Mouse (Mus musculus): ENCODE measurements around the gene Ank2.
A peak's percentile ranks its signal among the peaks of the same experiment; 100 is the strongest.
"Not testable (repeated sequence)": the region's sequence is repeated elsewhere in the genome, so short reads cannot be mapped to it uniquely, and the experiment has no call there.

Ank2 gene

DNA sequence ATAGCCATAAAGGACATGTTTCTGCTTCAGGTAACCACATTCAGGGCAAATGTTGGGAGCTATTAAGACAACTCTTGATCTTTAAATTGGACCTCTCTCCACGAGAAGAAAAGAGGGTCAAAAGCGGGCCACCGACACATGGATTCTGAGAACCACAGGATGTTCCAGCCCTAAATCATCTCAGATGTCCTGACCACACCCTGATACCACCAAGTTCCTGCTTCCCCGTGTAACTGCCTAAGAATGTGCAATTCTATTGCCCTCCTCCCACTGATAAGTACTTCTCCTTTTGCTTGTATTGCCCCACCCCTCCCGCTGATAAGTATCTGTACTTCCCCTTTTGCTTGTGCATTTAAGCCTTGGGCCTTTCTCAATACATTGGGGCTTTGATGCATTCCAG, 18.8 kb downstream of the Ank2 start:
- DNase-seq: not testable (repeated sequence)

DNA sequence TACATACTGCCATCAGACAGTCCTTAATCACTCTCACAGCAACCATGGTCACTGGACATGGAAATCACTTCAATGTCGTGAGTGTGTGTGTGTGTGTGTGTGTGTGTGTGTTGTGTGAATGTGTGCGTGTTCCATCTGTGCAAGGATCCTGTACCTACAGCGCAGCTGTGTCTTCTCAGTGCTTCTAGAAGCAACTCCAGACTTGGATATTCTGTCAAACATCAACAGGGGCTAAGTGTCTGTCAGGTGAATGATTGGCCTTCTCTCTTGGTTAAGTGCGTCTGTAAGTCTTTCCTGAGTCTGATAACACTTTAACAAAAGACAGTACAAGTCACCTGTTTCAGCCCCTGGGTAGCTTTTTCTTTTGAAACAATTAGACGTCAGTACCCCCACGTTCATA, 25.0 kb downstream of the Ank2 start:
- DNase-seq: no peak

DNA sequence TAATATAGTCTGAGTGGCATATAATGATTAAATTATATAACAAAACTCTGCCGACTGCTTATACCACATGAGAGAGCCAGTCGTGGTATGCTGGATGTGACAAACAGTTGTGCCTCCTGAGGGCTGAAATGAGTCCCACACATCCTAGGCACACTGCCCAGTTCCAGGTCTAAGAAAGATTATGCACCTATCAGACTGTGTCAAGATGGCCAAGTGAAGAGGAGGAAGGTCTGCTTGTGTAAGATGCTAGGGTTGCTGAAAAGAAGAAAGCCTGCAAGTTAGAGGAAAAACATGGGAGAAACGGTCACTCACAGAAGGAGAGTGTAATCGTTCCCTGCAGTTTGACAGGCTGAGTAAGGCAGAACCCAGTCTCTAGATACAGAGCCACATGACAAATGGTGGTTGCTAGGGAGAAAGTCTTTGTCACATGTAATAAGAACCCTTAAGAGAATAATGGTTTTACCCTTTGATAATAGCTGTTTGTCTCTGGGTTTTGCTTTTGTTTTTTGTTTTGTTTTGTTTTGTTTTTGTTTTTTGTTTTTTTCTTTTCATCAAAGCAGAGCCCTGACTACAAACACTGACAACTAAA, 29.9 kb downstream of the Ank2 start:
- no peak for DNase-seq

DNA sequence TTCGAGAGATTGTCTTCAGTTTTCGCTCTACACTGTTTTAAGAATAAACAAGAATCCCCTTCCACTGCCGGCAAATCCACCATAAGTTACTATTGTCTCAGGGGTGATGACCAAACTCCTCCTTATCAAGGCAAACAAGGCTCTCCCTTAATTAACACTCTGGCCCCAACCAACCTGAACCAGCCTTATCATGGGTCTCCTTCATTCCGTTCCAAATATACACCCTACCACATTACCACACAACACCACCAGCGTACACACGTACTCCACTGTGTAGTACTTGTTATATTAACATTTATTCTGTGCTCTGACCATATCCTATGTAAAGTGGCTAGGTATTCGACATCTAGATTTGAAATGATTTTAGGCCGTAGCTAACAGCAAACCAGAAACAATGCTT, 30.6 kb downstream of the Ank2 start:
- DNase-seq: no peak

DNA sequence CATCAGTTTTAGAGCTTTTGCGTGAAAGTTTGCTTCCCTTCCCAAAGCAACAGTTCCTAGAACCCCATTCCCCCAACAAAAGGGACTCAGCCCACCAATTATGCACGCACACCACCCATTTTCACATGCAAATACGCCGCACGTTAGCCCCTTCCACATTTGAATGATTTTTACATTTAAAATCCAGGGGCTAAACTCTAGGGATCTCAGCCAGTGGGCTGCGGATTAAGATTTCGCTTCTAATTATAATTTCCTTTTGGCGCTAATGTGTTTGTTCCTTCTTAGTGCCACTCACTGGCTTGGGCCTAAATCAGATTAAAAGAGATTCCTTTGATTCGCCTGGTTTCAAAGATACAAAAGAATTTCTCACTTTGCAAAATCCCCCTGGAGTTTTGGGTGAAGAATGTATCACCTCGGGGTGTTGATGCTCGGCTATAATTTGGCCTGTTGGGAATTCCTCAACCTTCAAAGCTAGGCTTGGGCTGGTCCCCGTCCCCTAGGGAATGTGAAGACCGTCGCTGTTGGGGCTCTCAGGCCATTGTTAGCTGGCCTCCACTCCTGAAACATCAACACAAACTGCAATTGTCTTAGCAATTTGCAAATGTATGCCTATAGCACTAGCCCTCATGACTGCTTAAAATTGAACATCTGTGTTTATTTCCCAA, 35.2 kb downstream of the Ank2 start:
- DNase-seq: no peak

DNA sequence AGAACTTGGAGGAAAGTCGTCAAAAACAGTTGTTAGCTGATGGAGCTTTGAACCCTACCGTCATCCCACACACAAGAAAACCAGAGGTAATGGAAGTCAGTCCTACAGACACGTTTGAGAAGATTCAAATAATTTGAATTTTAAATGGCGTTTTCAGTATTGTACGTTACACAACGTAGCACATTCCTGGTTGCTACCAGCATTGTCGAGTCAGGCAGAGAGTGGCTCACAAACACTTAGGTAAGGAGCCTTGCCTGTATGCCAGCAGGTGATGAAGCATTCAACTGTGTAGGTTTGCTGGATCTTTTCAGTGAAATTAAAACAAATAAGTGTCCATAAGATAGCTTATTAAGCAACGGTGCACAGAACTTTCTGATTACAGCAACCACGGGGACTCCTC, 36.0 kb downstream of the Ank2 start:
- DNase-seq: no peak

DNA sequence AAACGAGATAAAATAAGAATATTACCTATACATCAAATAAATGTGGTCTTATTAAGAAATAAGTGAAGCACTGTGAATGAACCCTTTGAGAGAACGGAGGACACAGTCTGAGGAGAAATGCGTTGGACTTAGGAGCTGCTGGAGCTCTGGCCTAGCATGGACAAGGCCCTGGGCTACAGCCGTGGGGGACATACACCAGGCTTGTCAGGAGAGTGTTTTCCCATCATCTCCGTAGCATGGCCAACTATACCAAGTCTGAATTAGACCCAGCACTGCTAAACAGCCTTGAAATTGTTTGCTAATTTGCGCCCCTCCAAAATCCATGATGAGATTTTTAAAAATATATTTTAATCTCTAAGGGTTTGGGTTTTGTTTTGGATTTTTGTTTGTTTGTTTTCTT, 36.7 kb downstream of the Ank2 start:
- DNase-seq: no peak

DNA sequence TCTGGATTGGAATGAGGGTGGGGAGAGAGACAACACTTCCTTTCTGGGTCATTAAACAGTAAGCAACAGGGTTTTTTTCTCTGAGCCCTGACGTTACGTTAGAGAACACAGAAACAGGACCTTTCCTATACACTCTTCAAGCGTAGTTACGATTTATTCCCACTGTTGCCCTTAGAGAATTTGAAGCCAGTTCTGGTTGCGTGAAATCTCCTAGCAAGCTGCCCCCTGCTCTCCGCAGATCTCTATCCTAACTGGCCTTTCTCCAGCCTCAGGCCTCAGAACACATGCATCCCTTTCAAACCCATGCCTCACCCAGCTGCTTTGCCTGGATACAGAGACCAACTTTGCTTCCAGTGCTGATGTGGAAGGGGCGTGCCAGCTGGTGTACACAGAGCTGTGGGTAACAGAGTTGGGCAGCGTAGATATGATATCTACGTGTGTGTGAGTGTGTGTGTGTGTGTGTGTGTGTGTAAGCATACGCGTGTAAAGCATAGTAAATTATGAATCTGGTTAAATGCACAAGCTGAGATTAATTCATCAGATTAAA, 38.2 kb downstream of the Ank2 start:
- DNase-seq: no peak

DNA sequence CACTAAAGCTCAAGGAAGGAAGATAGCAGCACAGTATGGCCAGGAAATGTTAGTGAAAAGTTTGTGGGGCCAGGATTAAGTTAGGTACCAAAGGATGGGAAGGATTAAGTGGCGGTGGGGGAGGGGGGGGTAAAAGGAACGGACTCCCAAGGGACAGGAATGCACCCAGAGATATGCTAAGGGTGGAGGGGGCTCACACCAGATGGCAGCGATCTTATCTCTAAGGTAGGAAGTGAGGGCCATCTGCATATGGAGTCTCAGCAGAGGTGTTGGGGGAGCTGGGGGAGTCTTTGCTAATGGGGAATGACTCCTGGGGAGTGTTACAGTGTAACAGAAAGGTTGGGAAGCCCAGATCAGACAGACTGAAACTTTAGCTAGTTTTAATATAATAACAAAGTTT, 39.3 kb downstream of the Ank2 start:
- DNase-seq: no peak

DNA sequence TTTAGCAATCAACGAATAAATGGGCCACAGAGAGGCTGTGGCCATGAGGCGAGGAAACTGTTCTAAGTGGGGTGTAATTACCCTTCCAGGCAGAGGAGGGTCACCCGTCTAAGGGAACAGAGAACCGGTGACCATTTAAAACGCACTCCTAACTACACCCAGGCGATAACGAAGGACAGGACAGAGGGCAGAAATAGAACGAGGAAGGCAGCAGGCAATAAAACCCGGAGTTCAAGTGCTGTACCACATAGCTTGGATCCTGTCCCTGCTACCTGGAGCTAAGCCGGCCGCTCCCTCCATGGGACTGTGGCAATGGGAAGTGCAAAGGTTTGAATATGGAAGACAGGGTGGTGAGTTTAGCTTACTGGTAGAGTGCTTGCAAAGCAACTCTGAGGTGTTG, 40.2 kb downstream of the Ank2 start:
- no peak for DNase-seq

DNA sequence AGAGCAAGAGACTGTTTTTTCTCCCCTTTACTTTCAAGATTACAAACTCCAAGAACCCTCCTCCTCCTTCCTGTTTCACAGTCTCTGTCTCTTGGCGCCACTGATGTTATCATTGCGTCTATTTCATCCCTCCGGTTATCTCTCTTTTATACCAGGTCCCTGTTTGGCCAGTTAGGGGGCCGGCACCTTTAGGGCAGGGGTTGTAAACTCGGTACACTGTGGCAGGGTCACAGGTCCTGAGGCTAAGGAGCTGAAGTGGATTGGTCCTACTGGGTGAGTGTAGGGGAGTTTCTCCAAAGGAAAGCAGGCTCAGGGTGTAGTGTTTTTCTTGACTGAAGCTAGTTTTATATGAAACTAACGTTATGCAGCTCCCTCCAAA, 40.7 kb downstream of the Ank2 start:
- no peak for DNase-seq

DNA sequence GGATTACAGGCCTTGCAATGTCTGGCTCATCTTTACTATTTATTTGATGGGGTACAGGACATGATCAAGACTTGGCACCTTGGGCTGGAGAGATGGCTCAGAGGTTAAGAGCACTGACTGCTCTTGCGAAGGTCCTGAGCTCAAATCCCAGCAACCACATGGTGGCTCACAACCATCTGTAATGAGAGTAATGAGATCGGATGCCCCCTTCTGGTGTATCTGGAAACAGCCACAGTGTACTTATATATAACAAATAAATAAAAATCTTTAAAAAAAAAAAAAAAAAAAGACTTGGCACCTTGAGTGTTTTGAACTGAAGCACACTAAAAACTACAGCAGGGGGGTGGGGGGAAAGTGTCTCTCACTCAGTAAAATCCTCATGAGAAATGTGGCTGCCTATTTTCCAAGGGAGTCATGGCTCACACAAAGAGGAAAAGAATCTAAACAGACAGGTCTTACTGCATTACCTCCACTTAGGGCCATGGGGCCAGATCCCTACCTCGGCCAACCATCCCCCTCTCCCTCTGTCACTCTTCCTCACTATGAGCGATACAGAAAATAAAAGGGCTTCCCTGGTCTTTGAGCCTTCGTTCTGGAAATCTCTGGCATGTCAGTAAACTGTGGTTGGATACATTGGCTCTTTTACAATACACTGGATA, 41.3 kb downstream of the Ank2 start:
- no peak for DNase-seq

DNA sequence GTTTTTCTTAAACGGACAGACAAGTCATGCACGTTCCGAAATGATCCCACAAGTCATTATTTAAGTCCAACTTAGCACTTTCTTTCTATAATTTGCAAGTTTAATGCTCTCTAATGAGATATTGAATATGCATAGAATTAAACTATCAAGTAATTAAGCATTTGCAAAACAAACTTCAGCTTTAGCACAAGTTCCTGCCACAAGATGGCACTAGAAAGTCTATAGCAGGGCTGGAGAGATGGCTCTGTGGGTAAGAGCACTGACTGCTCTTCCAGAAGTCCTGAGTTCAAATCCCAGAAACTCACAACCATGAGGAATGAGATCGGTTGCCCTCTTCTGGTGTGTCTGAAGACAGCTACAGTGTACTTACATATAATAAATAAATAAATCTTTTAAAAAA, 45.4 kb downstream of the Ank2 start:
- DNase-seq: no peak

DNA sequence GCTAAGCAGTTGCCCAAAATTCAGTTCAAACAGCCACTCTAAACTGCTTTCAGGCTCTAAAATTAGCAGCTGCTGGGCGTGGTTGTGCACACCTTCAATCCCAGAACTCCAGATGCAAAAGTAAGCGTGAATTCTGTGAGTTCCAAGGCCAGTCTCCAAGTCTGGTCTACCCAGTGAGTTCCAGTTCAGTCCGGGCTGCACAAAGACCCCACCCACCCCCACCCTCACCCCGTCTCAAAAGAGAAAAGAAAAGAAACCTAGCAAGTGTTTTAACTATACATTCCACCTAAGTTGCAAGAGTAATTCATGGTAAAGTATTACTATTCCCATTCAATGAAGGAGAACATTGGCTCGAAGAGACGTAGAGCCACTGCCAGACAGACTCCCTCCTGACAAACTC, 45.9 kb downstream of the Ank2 start:
- no peak for DNase-seq

DNA sequence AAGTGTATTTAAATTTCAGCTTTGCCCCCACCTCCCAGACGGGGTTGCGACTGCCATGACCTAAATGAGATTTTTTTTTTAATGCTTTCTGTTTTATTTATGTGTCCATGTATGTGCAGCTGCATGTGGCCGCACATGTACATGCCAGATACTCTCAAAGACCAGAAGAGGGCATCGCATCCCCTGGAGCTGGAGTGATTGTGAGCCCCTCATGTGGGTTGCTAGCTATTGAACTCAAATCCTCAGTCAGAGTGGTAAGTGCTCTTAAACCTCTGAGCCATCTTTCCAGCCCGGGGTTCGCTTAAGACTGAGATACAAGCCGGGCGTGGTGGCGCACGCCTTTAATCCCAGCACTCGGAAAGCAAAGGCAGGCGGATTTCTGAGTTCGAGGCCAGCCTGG, 46.9 kb downstream of the Ank2 start:
- DNase-seq: no peak

DNA sequence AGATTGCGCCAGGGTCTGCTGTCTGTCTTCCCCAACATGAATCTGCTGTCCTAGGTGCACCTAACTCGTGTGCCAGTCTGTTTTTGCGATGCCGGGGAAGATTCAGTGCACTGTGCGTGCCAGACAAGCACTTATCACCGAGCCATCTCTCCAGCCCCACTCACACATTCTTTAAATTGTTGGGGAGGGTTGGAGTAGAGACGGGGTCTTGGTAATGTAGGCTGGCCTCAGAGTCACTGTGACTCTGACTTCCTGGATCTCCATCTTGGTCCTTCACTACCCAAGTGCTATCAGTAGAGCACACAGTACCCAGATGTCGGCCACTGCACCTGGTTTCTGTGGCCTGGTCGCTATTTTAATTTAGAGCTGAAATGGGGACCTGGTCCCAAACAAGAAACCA, 47.4 kb downstream of the Ank2 start:
- no peak for DNase-seq

DNA sequence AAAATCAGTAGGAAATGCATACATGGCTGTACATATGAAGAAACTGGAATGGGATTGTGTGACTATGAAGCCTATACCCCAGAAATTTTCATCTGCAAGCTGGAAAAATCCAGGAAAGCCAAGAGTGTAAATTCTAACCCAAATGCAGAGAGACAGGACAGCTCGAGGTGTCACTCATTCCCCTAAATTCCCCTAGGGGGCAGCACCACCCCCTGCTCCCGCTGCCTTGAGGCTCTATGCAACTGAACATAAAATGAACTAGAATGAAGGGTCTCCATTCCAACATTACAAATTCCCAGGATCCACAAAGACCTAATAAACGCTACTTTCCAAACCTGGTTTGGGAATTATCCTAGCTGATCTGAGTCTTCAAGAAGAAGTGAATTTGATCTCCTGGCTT, 48.1 kb downstream of the Ank2 start:
- DNase-seq: peak; percentile 27 to 39

DNA sequence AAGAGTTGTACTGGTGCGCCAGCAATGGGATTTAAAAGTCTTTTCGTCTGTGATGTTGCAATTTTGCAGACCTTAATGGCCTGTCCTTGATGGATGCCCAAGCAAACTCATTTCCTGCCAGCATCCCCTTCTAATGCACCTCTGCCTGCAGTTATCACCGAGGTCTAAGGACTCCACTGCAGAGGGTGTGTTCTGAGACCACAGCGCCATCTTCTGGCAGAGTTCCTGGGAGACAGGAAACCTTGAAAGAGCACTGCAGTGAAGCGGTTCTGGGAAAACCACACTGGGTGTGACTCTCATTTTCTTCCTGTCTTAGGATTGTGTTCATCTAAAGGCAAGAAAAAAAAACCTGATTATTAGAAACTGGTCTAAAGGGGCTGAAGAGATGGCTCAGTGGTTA, 53.0 kb downstream of the Ank2 start:
- peak; percentile 54 to 58 for DNase-seq

DNA sequence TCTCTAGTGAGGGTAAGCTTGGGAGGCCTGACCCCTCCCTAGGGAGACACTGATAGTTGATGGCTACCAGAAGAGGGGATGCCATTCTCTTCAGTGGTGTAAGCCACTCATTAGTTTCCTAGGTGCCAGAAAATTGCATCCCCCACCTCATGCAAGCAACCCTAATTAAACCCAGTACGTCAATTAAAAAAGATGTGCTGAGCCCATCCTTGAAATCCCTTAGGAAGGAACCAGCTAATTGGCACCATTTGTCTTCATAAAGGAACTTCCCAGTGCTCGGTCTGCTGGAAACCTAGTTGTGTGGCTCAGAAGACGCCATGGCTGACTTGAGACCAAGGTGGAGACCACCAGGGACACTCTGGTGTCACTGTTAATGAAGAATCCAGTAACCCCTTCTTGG, 65.9 kb downstream of the Ank2 start:
- no peak for DNase-seq

DNA sequence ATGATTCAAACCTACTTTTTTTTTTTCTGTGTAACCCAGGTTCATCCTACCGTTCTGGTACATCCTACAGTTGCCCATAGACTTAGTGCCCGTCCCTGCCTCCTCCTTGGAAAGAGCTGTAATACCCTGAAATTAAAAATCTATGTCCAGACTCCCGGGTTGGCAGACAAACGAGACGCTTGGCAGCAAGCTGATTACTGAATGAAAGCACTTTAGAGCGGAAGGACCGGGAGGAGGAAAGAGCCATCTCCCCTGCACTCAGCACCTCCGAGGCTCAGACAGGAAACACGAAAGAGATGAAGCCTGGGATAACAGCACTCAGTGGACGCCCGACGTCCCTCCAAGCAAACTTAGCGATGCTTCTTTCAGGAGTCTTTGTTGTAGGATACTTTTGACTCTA, 69.3 kb downstream of the Ank2 start:
- DNase-seq: peak in 1 of 2 experiments; percentile 16

DNA sequence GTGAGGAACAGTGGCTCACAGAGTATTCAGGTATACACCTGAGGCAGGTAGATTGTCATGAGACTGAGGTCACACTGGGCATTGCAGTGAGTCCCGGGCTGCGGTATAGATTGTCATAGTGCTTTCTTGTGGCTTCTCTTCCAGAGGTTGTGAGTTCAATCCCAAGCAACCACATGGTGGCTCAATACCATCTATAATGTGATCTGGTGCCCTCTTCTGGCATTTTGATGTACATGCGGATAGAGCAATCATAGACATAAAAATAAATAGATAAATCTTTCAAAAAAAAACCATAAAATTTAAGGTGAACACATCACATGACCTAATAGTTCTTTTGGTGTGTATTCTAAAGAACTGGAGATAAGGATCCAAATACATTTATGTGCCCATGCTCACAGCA, 70.6 kb downstream of the Ank2 start:
- no peak for DNase-seq

DNA sequence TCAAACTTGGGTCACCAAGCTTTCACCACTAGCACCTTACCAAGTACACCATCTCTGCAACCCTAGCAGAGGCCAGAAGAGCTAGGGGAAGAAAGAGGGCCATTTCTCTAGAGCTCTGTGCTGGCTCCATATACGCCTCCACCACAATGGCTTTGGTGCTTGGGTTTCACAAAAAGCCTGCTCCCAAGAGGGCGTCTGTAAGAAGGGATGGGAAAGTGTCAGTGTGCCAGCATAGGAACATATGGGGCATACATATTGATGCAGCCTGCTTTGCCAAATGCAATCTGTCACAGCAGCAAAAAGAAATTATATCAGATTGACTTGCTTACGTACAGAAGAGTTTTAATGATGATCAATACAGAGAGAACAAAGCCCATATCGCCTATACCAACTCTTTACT, 82.2 kb downstream of the Ank2 start:
- DNase-seq: no peak

DNA sequence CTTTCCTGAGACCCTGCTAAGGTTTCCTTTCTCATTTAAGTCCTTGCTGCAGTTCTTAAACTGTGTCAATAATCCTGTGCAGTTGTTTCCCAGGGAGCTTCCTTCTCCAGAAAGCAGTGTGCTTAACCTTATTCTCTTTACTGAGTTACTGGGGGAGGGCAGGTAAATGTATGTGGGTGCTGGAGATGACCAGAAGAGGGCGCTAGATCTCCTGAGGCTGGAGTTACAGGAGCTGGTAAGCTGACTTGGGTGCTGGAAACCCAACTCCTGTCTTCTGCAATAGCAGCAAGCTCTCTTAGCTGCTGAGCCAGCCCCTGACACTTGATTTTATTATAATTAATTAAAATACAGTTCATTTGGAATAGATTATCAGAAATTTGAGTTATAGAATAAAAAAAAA, 84.7 kb downstream of the Ank2 start:
- no peak for DNase-seq

Data from cerebellum, postnatal 36 days (tissue).